Mouse (Mus musculus) midbrain, postnatal 0 days (tissue): ENCODE results near the gene Pak6. TPM values are rescaled to one million over a fixed set of nuclear protein-coding genes. Genes with fewer than 3 reads are reported as not detected.

Experiments used
- ATAC-seq: fragments of 200-750 bp; cut with Nextera tagmentation; 2 replicates; pipeline ENCODE4 v1.8.0; 2017; ENCODE audit warnings: moderate number of reproducible peaks, mild to moderate bottlenecking, moderate TSS enrichment, moderate library complexity; ENCODE audit not compliant: low FRiP score
- DNase-seq: peaks from one replicate; pipeline ENCODE4 v3.0.0-alpha.2; 2015; ENCODE audit warnings: low spot score
- H3K27ac ChIP-seq: fragments of 300-500 bp; sonication (generic); 2 replicates; pipeline ENCODE4 v1.5.1; 2014; ENCODE audit warnings: low read depth, mild to moderate bottlenecking, low read length, mixed read lengths
- H3K27me3 ChIP-seq: fragments of 300-500 bp; sonication (generic); 2 replicates; pipeline ENCODE4 v1.6.1; 2014; ENCODE audit warnings: low read length, control low read depth, mixed read lengths; ENCODE audit not compliant: insufficient read depth
- H3K36me3 ChIP-seq: fragments of 300-500 bp; sonication (generic); 2 replicates; pipeline ENCODE4 v1.6.1; 2014; ENCODE audit warnings: low read length, control low read depth, mixed read lengths; ENCODE audit not compliant: insufficient read depth
- H3K4me1 ChIP-seq: fragments of 300-500 bp; sonication (generic); 2 replicates; pipeline ENCODE4 v1.6.1; 2014; ENCODE audit warnings: mild to moderate bottlenecking, control low read depth, antibody characterized with exemption, low read length, mixed read lengths; ENCODE audit not compliant: insufficient read depth
- H3K4me2 ChIP-seq: fragments of 300-500 bp; sonication (generic); 2 replicates; pipeline ENCODE4 v1.6.1; 2014; ENCODE audit warnings: low read depth, mild to moderate bottlenecking, low read length, mixed read lengths; ENCODE audit not compliant: poor library complexity, severe bottlenecking
- H3K4me3 ChIP-seq: fragments of 300-500 bp; sonication (generic); 2 replicates; pipeline ENCODE4 v1.5.1; 2014; ENCODE audit warnings: low read depth, mild to moderate bottlenecking, low read length, moderate library complexity
- H3K9ac ChIP-seq: fragments of 300-500 bp; sonication (generic); replicated peaks from 2 replicates; pipeline ENCODE4 v1.6.1; 2014; ENCODE audit warnings: mild to moderate bottlenecking, low read length, moderate library complexity, mixed read lengths; ENCODE audit not compliant: poor library complexity, severe bottlenecking
- H3K9me3 ChIP-seq: fragments of 300-500 bp; sonication (generic); 2 replicates; pipeline ENCODE4 v1.6.1; 2016; ENCODE audit warnings: low read length, control low read depth
- CTCF ChIP-seq: IDR thresholded peaks from 2 replicates; pipeline ENCODE4 v1.5.1; 2016; ENCODE audit warnings: antibody characterized with exemption, mild to moderate bottlenecking
- WGBS: fragments of 180-500 bp; shearing (Covaris S2); extraction: QIAGEN DNeasy Blood & Tissue Kit; methylation state at CpG from one replicate; pipeline ENCODE4 v1.1.7; 2014; 5-methylcytosine and 5-hydroxymethylcytosine counted together
- polyA plus RNA-seq: library from polyadenylated mRNA; unstranded; fragments of >200 nt; fragmentation: Nextera tagmentation; extraction: Ambion mirVana; gene quantifications from 2 replicates; pipeline ENCODE4 v1.2.1, GENCODE M21; 2015
- total RNA-seq: library from RNA; depleted of rRNA; stranded (reverse); fragments of >200 nt; gene quantifications from 2 replicates; pipeline ENCODE4 v1.2.3, GENCODE M21; 2014

Gene Pak6
- total and polyA plus RNA-seq, 2 experiments from 2014 or later, result 66.1 to 120 TPM

DNA sequence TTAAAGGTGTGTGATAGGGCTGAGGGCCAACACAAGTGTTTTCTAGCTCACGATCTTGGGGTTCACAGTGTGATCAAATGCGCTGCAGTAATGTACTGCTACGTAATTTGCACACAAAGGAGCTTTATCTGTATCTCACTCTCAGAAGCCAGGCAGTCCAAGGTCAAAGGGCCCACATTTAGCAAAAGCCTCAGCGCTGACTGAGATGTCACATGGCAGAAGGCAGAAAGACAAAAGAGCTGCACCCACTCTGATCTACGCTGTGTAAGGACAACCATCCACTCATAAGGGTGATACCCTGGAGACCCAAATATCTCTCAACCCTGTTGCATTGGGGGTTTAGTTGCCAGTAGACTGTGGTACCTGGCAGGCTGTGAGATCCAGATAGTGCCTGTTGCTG lies 4.1 kb downstream of the Pak6 start:
- Histone ChIP-seq H3K4me1 (peaks cover 26% of the 10 kb centered on the region; the same call in 1 of the 2 replicates), H3K4me2 (no peak overlapping the region; the same call in 1 of the 2 replicates), H3K27ac (no peak overlapping the region), H3K9me3 (no peaks in the 10 kb centered on the region), H3K9ac (no peak overlapping the region), H3K27me3 (no peaks in the 10 kb centered on the region), H3K4me3 (no peak overlapping the region), H3K36me3 (no peaks in the 10 kb centered on the region; the same call in 1 of the 2 replicates)
- ATAC-seq, result no peak
- no peak for TF ChIP-seq CTCF
- DNase-seq, result no peak
- 79% methylated on average over 5 of the region's 5 CpGs for WGBS

GRCm38 (mm10) chr2:118669245-118669644 lies 6.1 kb downstream of the Pak6 start:
- Histone ChIP-seq H3K4me2 (no peak overlapping the region), H3K27ac (no peak overlapping the region), H3K27me3 (no peaks in the 10 kb centered on the region), H3K9ac (no peak overlapping the region), H3K4me1 (peaks cover 23% of the 10 kb centered on the region; the same call in 1 of the 2 replicates), H3K9me3 (no peaks in the 10 kb centered on the region), H3K4me3 (no peak overlapping the region), H3K36me3 (no peaks in the 10 kb centered on the region; the same call in 1 of the 2 replicates)
- ATAC-seq (no peak), DNase-seq (no peak)
- no peak for TF ChIP-seq CTCF
- WGBS, result 70% methylated on average over 6 of the region's 6 CpGs

GRCm38 (mm10) chr2:118669785-118670184 lies 6.7 kb downstream of the Pak6 start:
- Histone ChIP-seq H3K27me3 (no peaks in the 10 kb centered on the region), H3K9me3 (no peaks in the 10 kb centered on the region), H3K4me3 (no peak overlapping the region), H3K36me3 (no peaks in the 10 kb centered on the region; the same call in 1 of the 2 replicates), H3K9ac (no peak overlapping the region), H3K4me1 (peaks cover 18% of the 10 kb centered on the region; the same call in 1 of the 2 replicates), H3K4me2 (no peak overlapping the region), H3K27ac (no peak overlapping the region)
- ATAC-seq, result no peak
- no peak for TF ChIP-seq CTCF
- DNase-seq, result no peak
- WGBS, result 53% methylated on average over 2 of the region's 2 CpGs

GRCm38 (mm10) chr2:118671728-118672127 lies 8.6 kb downstream of the Pak6 start:
- Histone ChIP-seq H3K4me2 (no peak overlapping the region), H3K9me3 (no peaks in the 10 kb centered on the region), H3K4me1 (peaks cover 7% of the 10 kb centered on the region; the same call in 1 of the 2 replicates), H3K36me3 (no peaks in the 10 kb centered on the region; the same call in 1 of the 2 replicates), H3K27me3 (0 out of 2 replicates have a peak, but pooled peaks cover 7% of the 10 kb centered on the region), H3K4me3 (no peak overlapping the region), H3K27ac (no peak overlapping the region), H3K9ac (no peak overlapping the region)
- ATAC-seq (no peak), DNase-seq (no peak)
- WGBS, result 70% methylated on average over 1 of the region's 1 CpGs
- no peak for TF ChIP-seq CTCF

DNA sequence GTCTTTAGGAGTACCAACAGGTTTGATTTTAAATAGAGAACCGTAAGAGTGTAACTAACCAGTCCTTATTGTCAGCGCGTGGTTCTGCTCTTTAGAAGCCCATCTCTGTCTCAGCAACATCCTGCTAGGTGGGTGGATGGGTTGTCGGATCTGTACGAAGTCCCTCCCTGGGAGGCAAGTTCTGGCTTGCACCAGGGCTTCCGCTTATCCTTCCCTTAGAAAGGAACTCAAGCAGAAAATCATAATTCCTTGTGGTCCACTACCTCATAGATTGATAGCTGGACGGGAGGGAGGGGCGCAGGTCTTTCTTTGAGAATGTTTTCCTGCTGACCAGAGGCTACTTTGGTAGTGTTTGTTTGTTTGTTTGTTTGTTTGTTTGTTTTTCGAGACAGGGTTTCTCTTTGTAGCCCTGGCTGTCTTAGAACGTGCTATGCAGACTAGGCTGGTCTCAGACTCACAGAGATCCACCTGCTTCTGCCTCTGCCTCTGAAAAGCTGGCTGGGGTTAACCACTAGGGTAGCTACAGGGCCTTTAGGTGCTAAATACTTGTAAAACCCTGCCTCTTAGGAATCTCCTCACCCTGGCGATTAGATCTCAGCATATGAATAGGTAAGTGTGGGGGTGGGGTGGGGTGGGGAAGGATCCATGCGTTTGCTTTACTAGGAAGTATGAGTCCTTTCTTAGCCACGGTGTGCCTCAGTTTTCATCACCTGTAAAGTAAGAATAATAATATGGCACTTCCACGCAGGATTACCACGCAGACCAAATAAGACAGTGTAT lies 10.8 kb downstream of the Pak6 start:
- H3K27me3 ChIP-seq, result 0 out of 2 replicates have a peak, but pooled peaks cover 7% of the 10 kb centered on the region
- H3K4me2 ChIP-seq, result no peak overlapping the region
- 30% methylated on average over 15 of the region's 15 CpGs for WGBS
- H3K36me3 ChIP-seq, result no peaks in the 10 kb centered on the region; the same call in 1 of the 2 replicates
- no peak overlapping the region for H3K4me3 ChIP-seq
- DNase-seq (no peak), ATAC-seq (no peak)
- no peak overlapping the region for H3K9ac ChIP-seq
- TF ChIP-seq CTCF, result no peak
- H3K9me3 ChIP-seq, result no peaks in the 10 kb centered on the region
- peaks cover 15% of the 10 kb centered on the region; the same call in 1 of the 2 replicates for H3K4me1 ChIP-seq
- no peak overlapping the region for H3K27ac ChIP-seq

GRCm38 (mm10) chr2:118674500-118674899 lies 11.4 kb downstream of the Pak6 start:
- H3K27me3 ChIP-seq, result 0 out of 2 replicates have a peak, but pooled peaks cover 7% of the 10 kb centered on the region
- DNase-seq, result no peak
- H3K9me3 ChIP-seq, result no peaks in the 10 kb centered on the region
- TF ChIP-seq CTCF, result no peak
- peaks cover 4% of the 10 kb centered on the region; the same call in 1 of the 2 replicates for H3K36me3 ChIP-seq
- no peak overlapping the region for H3K9ac ChIP-seq
- H3K4me2 ChIP-seq, result no peak overlapping the region
- peaks cover 14% of the 10 kb centered on the region; the same call in 1 of the 2 replicates for H3K4me1 ChIP-seq
- no peak overlapping the region for H3K27ac ChIP-seq
- H3K4me3 ChIP-seq, result no peak overlapping the region
- 36% methylated on average over 7 of the region's 7 CpGs for WGBS
- ATAC-seq, result no peak
